Mouse (Mus musculus) testis, adult 2 months (tissue): ENCODE measurements at regions not wholly inside any gene's neighbourhood (a gene's known extent, or its start where the extent isn't known, plus 50 kb on each side); places are given as distances from the start of the nearest gene placed in this dataset.

Experiments used
- H3K27ac ChIP-seq: fragments of 200-500 bp; 2 replicates; pipeline ENCODE4 v1.5.1; 2012; ENCODE audit warnings: low read depth, low read length; ENCODE audit not compliant: control insufficient read depth, insufficient read depth
- H3K27me3 ChIP-seq: fragments of 200-500 bp; 2 replicates; pipeline ENCODE4 v1.6.1; 2012; ENCODE audit warnings: mild to moderate bottlenecking, low read length, moderate library complexity; ENCODE audit not compliant: control insufficient read depth, insufficient read depth
- H3K36me3 ChIP-seq: fragments of 200-500 bp; 2 replicates; pipeline ENCODE4 v1.6.1; 2012; ENCODE audit warnings: mild to moderate bottlenecking, low read length; ENCODE audit not compliant: control insufficient read depth, insufficient read depth
- H3K4me1 ChIP-seq: fragments of 200-500 bp; 2 replicates; pipeline ENCODE4 v1.6.1; 2012; ENCODE audit warnings: low read length; ENCODE audit not compliant: control insufficient read depth, insufficient read depth
- H3K4me3 ChIP-seq: fragments of 200-500 bp; 2 replicates; pipeline ENCODE4 v1.5.1; 2012; ENCODE audit warnings: low read depth, mild to moderate bottlenecking, low read length, moderate library complexity, mixed read lengths; ENCODE audit not compliant: control insufficient read depth
- CTCF ChIP-seq: fragments of 200-500 bp; IDR thresholded peaks from 2 replicates; pipeline ENCODE4 v1.5.1; 2012; ENCODE audit warnings: low read depth, mild to moderate bottlenecking, inconsistent platforms, low read length, moderate library complexity; ENCODE audit not compliant: control insufficient read depth, insufficient read depth, insufficient replicate concordance
- POLR2A ChIP-seq: fragments of 200-500 bp; IDR thresholded peaks from 2 replicates; pipeline ENCODE4 v1.6.1; 2012; ENCODE audit warnings: low read depth, mild to moderate bottlenecking, inconsistent platforms, low read length, moderate library complexity; ENCODE audit not compliant: control insufficient read depth

DNA sequence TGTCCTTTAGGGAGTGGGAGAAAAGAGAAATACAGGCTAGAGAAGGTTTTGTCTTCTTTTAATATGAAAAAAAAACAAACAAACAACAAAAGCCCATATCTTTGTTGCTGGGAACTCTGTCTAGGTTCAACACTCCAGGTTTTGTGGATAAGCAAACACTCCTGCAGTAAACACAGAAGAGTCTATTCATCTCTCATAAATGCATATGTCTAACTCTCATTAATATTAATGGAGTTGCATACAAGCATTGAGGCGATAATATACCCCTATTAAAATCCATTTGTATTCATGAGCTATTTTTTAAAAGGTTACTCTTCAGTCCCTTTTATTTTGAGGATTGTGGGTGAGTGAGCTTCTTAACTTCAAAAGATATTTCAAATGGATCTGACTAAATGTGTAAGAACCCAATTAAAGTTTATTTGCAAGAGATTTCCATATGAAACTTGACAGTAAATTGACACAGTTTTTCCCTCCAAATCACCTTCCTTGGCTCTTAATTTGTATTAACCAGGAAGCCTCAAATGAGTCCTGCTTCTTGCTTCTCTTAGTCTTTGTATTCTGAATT, 302.6 kb upstream of the Nr5a2 start:
- no peaks in the 10 kb centered on the region for H3K27me3 ChIP-seq
- H3K4me1 ChIP-seq = no peaks in the 10 kb centered on the region
- TF ChIP-seq CTCF (no peak), POLR2A (no peak)
- H3K27ac ChIP-seq = no peak overlapping the region
- no peak overlapping the region for H3K4me3 ChIP-seq
- H3K36me3 ChIP-seq = no peaks in the 10 kb centered on the region

DNA sequence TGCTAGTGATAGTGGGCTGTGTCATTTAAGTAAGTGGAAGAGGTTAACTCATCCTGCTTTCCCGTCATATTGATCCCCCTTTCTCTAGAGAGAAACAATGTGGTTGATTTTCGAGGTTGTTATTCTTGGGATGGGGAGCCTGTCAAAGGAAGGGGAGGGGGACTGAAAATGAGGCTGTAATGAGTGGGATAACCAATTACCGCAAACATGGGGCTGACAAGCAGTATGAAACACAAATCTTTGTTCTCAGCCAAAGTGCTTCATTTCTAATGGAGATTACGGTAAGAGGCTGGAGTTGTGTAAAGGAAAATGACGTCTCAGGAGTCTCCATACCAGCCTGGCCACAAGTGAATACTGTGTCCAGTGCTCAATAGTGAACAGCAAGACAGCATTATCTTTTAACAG, 301.9 kb upstream of the Nr5a2 start:
- Histone ChIP-seq H3K4me3 (no peak overlapping the region), H3K27me3 (no peaks in the 10 kb centered on the region), H3K36me3 (no peaks in the 10 kb centered on the region), H3K27ac (no peak overlapping the region), H3K4me1 (no peaks in the 10 kb centered on the region)
- TF ChIP-seq POLR2A (no peak), CTCF (no peak)

DNA sequence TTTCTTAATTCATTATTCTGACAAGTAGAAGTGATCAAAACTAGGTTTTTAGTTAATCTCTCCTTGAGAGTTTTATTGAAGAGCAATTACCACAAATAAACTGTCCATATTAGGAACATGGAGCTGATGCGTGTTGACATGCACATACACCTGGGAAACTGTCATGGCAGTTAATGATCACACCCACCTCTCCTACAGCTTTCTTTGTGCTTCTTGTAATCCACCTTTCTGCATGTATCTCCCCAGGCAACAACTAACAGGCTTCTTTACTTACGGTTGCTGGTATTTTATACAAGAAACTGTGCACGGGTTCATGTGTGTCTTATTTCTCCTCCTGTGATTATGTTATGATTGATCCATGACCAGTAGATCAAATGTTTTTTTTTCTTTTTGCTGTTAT, 296.0 kb upstream of the Nr5a2 start:
- H3K27ac ChIP-seq = no peak overlapping the region
- H3K4me3 ChIP-seq = no peak overlapping the region
- H3K27me3 ChIP-seq = no peaks in the 10 kb centered on the region
- TF ChIP-seq POLR2A (no peak), CTCF (no peak)
- H3K4me1 ChIP-seq = no peaks in the 10 kb centered on the region
- H3K36me3 ChIP-seq = no peaks in the 10 kb centered on the region

DNA sequence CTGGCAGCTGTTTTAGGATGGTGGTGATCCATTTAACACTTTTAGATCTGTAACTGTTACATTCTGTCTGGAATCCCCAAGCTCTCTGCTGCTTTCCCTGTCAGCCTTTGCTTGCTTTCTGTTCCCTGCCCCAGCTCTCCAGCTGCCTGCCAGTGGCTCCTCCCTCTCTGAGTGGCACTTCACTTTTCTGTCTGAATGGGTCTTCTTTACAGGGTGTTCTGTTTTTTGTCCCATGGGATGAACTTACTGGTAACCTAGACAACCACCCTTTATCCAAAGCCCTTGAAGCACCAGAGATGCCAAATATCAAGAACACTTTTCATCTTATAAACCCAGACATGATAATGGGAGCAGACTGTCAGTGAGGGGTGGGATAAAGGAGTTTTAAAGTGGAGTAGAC, 294.8 kb upstream of the Nr5a2 start:
- Histone ChIP-seq H3K27ac (no peak overlapping the region), H3K27me3 (no peaks in the 10 kb centered on the region), H3K4me3 (no peak overlapping the region), H3K4me1 (no peaks in the 10 kb centered on the region), H3K36me3 (no peaks in the 10 kb centered on the region)
- TF ChIP-seq POLR2A (no peak), CTCF (no peak)

DNA sequence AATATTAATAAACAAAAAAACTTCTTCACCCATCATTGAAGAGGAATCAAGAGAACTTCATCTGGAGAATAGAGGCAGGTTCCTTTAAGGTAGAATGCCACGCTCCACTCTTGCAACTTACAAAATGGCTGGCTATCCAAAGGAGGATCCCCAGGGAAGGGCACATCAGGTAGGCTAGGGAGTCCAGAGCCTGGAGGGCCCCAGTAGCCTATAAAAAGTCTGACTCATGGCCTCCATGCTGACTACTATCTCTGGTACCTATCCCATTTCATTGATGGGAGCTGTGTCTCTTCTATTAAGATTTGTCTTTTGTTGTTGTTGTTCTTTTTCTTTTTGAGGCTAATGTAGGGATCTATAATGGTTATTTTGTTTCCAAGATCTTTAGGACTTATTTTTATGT, 294.4 kb upstream of the Nr5a2 start:
- Histone ChIP-seq H3K4me3 (no peak overlapping the region), H3K27me3 (no peaks in the 10 kb centered on the region), H3K27ac (no peak overlapping the region), H3K36me3 (no peaks in the 10 kb centered on the region), H3K4me1 (no peaks in the 10 kb centered on the region)
- no peak for TF ChIP-seq POLR2A

DNA sequence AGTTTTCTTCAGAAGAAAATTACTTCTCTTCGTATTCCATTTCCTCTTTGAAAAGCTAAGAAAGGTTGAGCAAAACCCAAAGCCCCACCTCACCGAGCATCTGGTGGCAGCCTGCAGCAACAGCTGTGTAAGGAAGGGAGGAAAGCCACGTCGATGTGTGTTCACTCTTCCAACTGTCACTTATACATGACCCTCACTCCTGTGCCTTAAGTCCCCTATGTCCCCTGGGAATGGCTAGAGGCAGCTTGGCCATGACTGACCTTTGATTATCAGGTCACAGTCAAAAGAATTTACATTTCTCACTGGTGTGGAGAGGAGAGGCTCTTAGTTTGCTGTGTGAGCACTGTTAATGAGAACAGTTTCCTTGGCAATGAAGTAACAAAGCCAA, 266.8 kb upstream of the Nr5a2 start:
- TF ChIP-seq CTCF = no peak
- no peak for TF ChIP-seq POLR2A

DNA sequence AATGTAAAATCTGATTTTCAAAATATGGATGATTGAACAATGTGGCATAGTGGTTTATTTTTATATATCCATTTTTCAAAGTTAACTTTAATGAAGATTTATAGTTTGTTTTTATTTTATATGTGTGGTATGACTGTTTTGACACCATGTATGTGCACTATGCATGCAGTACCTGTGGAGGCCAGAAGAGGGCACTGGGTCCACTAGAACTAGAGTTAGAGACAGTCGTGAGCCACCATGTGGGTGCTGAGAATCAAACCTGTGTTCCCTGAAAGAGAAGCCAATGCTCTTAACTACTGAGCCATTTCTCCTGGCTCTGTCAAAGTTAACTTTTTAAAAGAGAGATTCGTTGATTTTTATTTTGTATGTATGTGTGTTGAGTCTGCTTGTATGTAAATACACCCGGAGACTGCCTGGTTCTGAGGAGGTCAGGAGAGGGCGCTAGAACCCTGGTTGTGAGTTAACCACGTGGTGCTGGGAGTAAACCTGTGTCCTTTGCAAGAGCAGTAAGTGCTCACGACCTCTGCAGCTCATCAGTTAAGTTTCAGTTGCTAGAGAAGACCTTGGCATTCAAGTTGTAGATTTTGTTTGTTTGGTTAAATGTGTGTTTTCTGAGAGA, 266.3 kb upstream of the Nr5a2 start:
- H3K4me3 ChIP-seq = no peak overlapping the region
- no peaks in the 10 kb centered on the region for H3K36me3 ChIP-seq
- TF ChIP-seq CTCF (peak; percentile 56; the same call in 1 of the 2 replicates), POLR2A (no peak)
- H3K27me3 ChIP-seq = no peaks in the 10 kb centered on the region
- H3K4me1 ChIP-seq = peaks cover 8% of the 10 kb centered on the region
- no peak overlapping the region for H3K27ac ChIP-seq

More for the DNA sequence above, 266.8 kb upstream of the Nr5a2 start:
- Histone ChIP-seq H3K4me3 (no peak overlapping the region), H3K36me3 (no peaks in the 10 kb centered on the region), H3K27ac (no peak overlapping the region), H3K4me1 (peaks cover 4% of the 10 kb centered on the region; the same call in 1 of the 2 replicates), H3K27me3 (no peaks in the 10 kb centered on the region)

DNA sequence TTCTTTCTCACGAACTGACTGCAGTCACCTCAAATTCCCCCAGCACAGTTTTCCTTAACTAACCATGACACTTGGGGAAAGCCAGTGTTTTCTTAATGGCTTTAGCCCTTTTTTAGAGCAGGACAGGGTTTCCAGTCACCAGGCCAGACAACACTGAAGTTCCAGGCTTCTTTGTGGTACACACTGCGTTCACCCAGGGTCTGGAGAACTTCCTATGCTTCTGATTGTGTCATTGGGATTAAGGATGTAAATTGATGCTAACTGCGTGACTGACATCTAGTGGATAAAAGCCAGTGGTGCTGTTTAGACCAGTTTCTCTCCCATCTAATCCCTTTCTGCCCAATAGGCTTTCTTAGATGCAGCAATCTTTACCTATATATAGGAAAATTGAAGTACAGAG, 265.2 kb upstream of the Nr5a2 start:
- Histone ChIP-seq H3K27me3 (no peaks in the 10 kb centered on the region), H3K4me3 (no peak overlapping the region), H3K4me1 (peaks cover 14% of the 10 kb centered on the region), H3K36me3 (no peaks in the 10 kb centered on the region), H3K27ac (no peak overlapping the region)
- no peak for TF ChIP-seq POLR2A
- no peak for TF ChIP-seq CTCF
